Mouse (Mus musculus): ENCODE measurements at regions not wholly inside any gene's neighbourhood (a gene's known extent, or its start where the extent isn't known, plus 50 kb on each side); places are given as distances from the start of the nearest gene placed in this dataset.
A peak's percentile ranks its signal among the peaks of the same experiment; 100 is the strongest.

DNA sequence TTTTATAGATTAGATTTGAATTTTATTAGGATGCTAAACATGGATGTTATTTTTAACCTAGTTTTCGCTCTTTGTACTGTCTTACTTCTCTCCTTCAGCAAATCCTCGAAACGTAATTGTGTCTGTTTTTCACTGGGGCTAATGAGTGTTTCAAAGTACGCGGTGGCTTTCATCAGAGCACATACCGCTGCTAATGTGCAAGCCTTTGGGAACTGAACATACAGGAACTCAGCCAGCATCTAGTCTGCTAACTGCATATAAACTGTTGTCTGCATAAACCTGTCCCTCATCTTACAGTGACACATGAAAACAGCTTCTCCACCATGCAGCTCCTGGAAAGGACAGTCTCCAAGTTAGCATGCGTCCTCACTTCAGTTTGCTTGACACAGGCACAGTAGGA lies 434.1 kb downstream of the Fat4 start:
- Histone ChIP-seq H3K36me3 (ENCODE audit: insufficient read depth) (no peaks in the 10 kb centered on the region), H3K4me2 (ENCODE audit: low read depth) (no peak overlapping the region), H3K27ac (ENCODE audit: low read depth, low read length) (no peak overlapping the region), H3K4me1 (ENCODE audit: insufficient read depth) (no peaks in the 10 kb centered on the region), H3K27me3 (ENCODE audit: insufficient read depth, low read length) (no peaks in the 10 kb centered on the region), H3K4me3 (ENCODE audit: low read depth, low read length) (no peak overlapping the region), H3K9ac (no peak overlapping the region), H3K9me3 (ENCODE audit: low read length) (no peaks in the 10 kb centered on the region)
- TF ChIP-seq CTCF (IDR thresholded peaks at IDR 0.05; ENCODE audit: low read depth): no peak
- WGBS: 20% methylated on average over 7 of the region's 7 CpGs
- ATAC-seq: no peak
- no peak for DNase-seq

DNA sequence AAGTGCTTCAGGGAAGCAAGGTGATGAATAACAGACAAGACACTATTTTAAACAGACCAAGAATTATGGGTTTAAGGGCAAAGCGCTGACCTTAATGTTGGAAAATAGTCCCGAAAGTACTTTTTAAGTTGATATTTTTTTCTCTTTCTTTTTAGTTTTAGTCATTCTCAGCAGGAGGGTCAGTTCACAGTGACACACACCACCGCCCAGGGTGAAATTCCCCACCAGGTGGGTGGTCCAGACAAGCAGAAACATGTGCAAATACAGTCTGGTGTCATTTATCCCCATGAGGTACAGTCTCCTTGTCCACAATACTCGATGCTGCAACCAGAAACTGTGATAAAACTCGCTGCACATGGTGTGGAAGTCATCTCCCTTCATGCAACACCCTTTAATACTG lies 435.5 kb downstream of the Fat4 start:
- ATAC-seq (no peak), DNase-seq (no peak)
- H3K27ac ChIP-seq (ENCODE audit: low read depth, low read length): no peak overlapping the region
- no peaks in the 10 kb centered on the region for H3K9me3 ChIP-seq (ENCODE audit: low read length)
- no peak overlapping the region for H3K4me3 ChIP-seq (ENCODE audit: low read depth, low read length)
- no peak overlapping the region for H3K9ac ChIP-seq
- no peaks in the 10 kb centered on the region for H3K4me1 ChIP-seq (ENCODE audit: insufficient read depth)
- no peaks in the 10 kb centered on the region for H3K36me3 ChIP-seq (ENCODE audit: insufficient read depth)
- 83% methylated on average over 5 of the region's 5 CpGs for WGBS
- H3K27me3 ChIP-seq (ENCODE audit: insufficient read depth, low read length): no peaks in the 10 kb centered on the region
- no peak for TF ChIP-seq CTCF (IDR thresholded peaks at IDR 0.05; ENCODE audit: low read depth)
- no peak overlapping the region for H3K4me2 ChIP-seq (ENCODE audit: low read depth)

GRCm38 (mm10) chr3:39335612-39336230 lies 449.0 kb downstream of the Fat4 start:
- no peak overlapping the region for H3K4me2 ChIP-seq (ENCODE audit: low read depth)
- no peaks in the 10 kb centered on the region for H3K9me3 ChIP-seq (ENCODE audit: low read length)
- H3K4me1 ChIP-seq (ENCODE audit: insufficient read depth): no peaks in the 10 kb centered on the region
- no peaks in the 10 kb centered on the region for H3K27me3 ChIP-seq (ENCODE audit: insufficient read depth, low read length)
- no peak for TF ChIP-seq CTCF (IDR thresholded peaks at IDR 0.05; ENCODE audit: low read depth)
- H3K36me3 ChIP-seq (ENCODE audit: insufficient read depth): no peaks in the 10 kb centered on the region
- WGBS: 60% methylated on average over 8 of the region's 8 CpGs
- no peak for ATAC-seq
- DNase-seq: no peak
- H3K27ac ChIP-seq (ENCODE audit: low read depth, low read length): no peak overlapping the region
- H3K4me3 ChIP-seq (ENCODE audit: low read depth, low read length): no peak overlapping the region
- no peak overlapping the region for H3K9ac ChIP-seq

GRCm38 (mm10) chr3:39341161-39341687 lies 454.5 kb downstream of the Fat4 start:
- no peak for ATAC-seq

GRCm38 (mm10) chr3:39344078-39344477 lies 457.3 kb downstream of the Fat4 start:
- DNase-seq: no peak
- Histone ChIP-seq H3K9me3 (ENCODE audit: low read length) (no peaks in the 10 kb centered on the region), H3K36me3 (ENCODE audit: insufficient read depth) (no peaks in the 10 kb centered on the region), H3K9ac (no peak overlapping the region), H3K27ac (ENCODE audit: low read depth, low read length) (no peak overlapping the region), H3K27me3 (ENCODE audit: insufficient read depth, low read length) (no peaks in the 10 kb centered on the region), H3K4me2 (ENCODE audit: low read depth) (no peak overlapping the region), H3K4me3 (ENCODE audit: low read depth, low read length) (no peak overlapping the region), H3K4me1 (ENCODE audit: insufficient read depth) (no peaks in the 10 kb centered on the region)
- 64% methylated on average over 3 of the region's 3 CpGs for WGBS
- TF ChIP-seq CTCF (IDR thresholded peaks at IDR 0.05; ENCODE audit: low read depth): no peak
- no peak for ATAC-seq

More at GRCm38 (mm10) chr3:39341161-39341687, 454.5 kb downstream of the Fat4 start:
- Histone ChIP-seq H3K9me3 (ENCODE audit: low read length) (no peaks in the 10 kb centered on the region), H3K9ac (no peak overlapping the region), H3K4me2 (ENCODE audit: low read depth) (no peak overlapping the region), H3K27me3 (ENCODE audit: insufficient read depth, low read length) (no peaks in the 10 kb centered on the region), H3K27ac (ENCODE audit: low read depth, low read length) (no peak overlapping the region), H3K36me3 (ENCODE audit: insufficient read depth) (no peaks in the 10 kb centered on the region), H3K4me1 (ENCODE audit: insufficient read depth) (no peaks in the 10 kb centered on the region), H3K4me3 (ENCODE audit: low read depth, low read length) (no peak overlapping the region)
- DNase-seq: peak; percentile 10
- WGBS: 18% methylated on average over 3 of the region's 3 CpGs
- no peak for TF ChIP-seq CTCF (IDR thresholded peaks at IDR 0.05; ENCODE audit: low read depth)

GRCm38 (mm10) chr3:39347578-39347977 lies 460.8 kb downstream of the Fat4 start:
- ATAC-seq (no peak), DNase-seq (peak; percentile 6)
- no peak overlapping the region for H3K9ac ChIP-seq
- no peak overlapping the region for H3K27ac ChIP-seq (ENCODE audit: low read depth, low read length)
- no peak for TF ChIP-seq CTCF (IDR thresholded peaks at IDR 0.05; ENCODE audit: low read depth)
- no peaks in the 10 kb centered on the region for H3K36me3 ChIP-seq (ENCODE audit: insufficient read depth)
- no peaks in the 10 kb centered on the region for H3K27me3 ChIP-seq (ENCODE audit: insufficient read depth, low read length)
- 65% methylated on average over 4 of the region's 4 CpGs for WGBS
- no peak overlapping the region for H3K4me2 ChIP-seq (ENCODE audit: low read depth)
- H3K4me1 ChIP-seq (ENCODE audit: insufficient read depth): no peaks in the 10 kb centered on the region
- H3K4me3 ChIP-seq (ENCODE audit: low read depth, low read length): no peak overlapping the region
- H3K9me3 ChIP-seq (ENCODE audit: low read length): no peaks in the 10 kb centered on the region

GRCm38 (mm10) chr3:39357012-39357411 lies 470.3 kb downstream of the Fat4 start:
- Histone ChIP-seq H3K9ac (no peak overlapping the region), H3K27me3 (ENCODE audit: insufficient read depth, low read length) (no peaks in the 10 kb centered on the region), H3K4me1 (ENCODE audit: insufficient read depth) (no peaks in the 10 kb centered on the region), H3K4me3 (ENCODE audit: low read depth, low read length) (no peak overlapping the region), H3K27ac (ENCODE audit: low read depth, low read length) (no peak overlapping the region), H3K36me3 (ENCODE audit: insufficient read depth) (no peaks in the 10 kb centered on the region), H3K9me3 (ENCODE audit: low read length) (no peaks in the 10 kb centered on the region), H3K4me2 (ENCODE audit: low read depth) (no peak overlapping the region)
- 96% methylated on average over 2 of the region's 2 CpGs for WGBS
- ATAC-seq (no peak), DNase-seq (no peak)
- no peak for TF ChIP-seq CTCF (IDR thresholded peaks at IDR 0.05; ENCODE audit: low read depth)

Measured in forebrain, postnatal 0 days (tissue).